Mouse (Mus musculus): ENCODE data around the gene Fgfr2.

Fgfr2 gene

GRCm38 (mm10) chr7:132306671-132307412 lies 816.3 kb downstream of the Fgfr2 start:
- DNase-seq (ENCODE audit: low read depth, low spot score), result no peak

- DNase-seq (ENCODE audit: low read depth, low spot score), result no peak
Measured at GRCm38 (mm10) chr7:132305492-132306375, 817.4 kb downstream of the Fgfr2 start.

- DNase-seq (ENCODE audit: low read depth, low spot score), result no peak
Measured at GRCm38 (mm10) chr7:132304424-132305085, 818.6 kb downstream of the Fgfr2 start.

GRCm38 (mm10) chr7:132303988-132304387 lies 819.2 kb downstream of the Fgfr2 start:
- DNase-seq (ENCODE audit: low read depth, low spot score), result no peak

- no peak for DNase-seq (ENCODE audit: low read depth, low spot score)
Measured at GRCm38 (mm10) chr7:132302508-132303241, 820.5 kb downstream of the Fgfr2 start.

- no peak for DNase-seq (ENCODE audit: low read depth, low spot score)
Measured at GRCm38 (mm10) chr7:132299661-132300210, 823.4 kb downstream of the Fgfr2 start.

GRCm38 (mm10) chr7:132298412-132298990 lies 824.6 kb downstream of the Fgfr2 start:
- DNase-seq (ENCODE audit: low read depth, low spot score), result no peak

- DNase-seq (ENCODE audit: low read depth, low spot score), result no peak
Measured at GRCm38 (mm10) chr7:132296661-132297443, 826.3 kb downstream of the Fgfr2 start.

GRCm38 (mm10) chr7:132296132-132296531 lies 827.0 kb downstream of the Fgfr2 start:
- DNase-seq (ENCODE audit: low read depth, low spot score), result no peak

- no peak for DNase-seq (ENCODE audit: low read depth, low spot score)
Measured at GRCm38 (mm10) chr7:132287340-132287664, 835.8 kb downstream of the Fgfr2 start.

GRCm38 (mm10) chr7:132286630-132287339 lies 836.4 kb downstream of the Fgfr2 start:
- peak; percentile 5 for DNase-seq (ENCODE audit: low read depth, low spot score)

- no peak for DNase-seq (ENCODE audit: low read depth, low spot score)
Measured at GRCm38 (mm10) chr7:132284795-132285194, 838.4 kb downstream of the Fgfr2 start.

- DNase-seq (ENCODE audit: low read depth, low spot score), result no peak
Measured at GRCm38 (mm10) chr7:132284048-132284737, 839.0 kb downstream of the Fgfr2 start.

- no peak for DNase-seq (ENCODE audit: low read depth, low spot score)
Measured at GRCm38 (mm10) chr7:132282576-132282975, 840.6 kb downstream of the Fgfr2 start.

- DNase-seq (ENCODE audit: low read depth, low spot score), result no peak
Measured at GRCm38 (mm10) chr7:132282161-132282560, 841.0 kb downstream of the Fgfr2 start.

- no peak for DNase-seq (ENCODE audit: low read depth, low spot score)
Measured at GRCm38 (mm10) chr7:132281753-132282152, 841.4 kb downstream of the Fgfr2 start.

- no peak for DNase-seq (ENCODE audit: low read depth, low spot score)
Measured at GRCm38 (mm10) chr7:132278658-132279057, 844.5 kb downstream of the Fgfr2 start.

GRCm38 (mm10) chr7:132276287-132276686 lies 846.9 kb downstream of the Fgfr2 start:
- DNase-seq (ENCODE audit: low read depth, low spot score), result no peak

All from ES-CJ7 (cell line).